Mouse (Mus musculus) lung, postnatal 10 days (tissue): ENCODE measurements at regions not wholly inside any gene's neighbourhood (a gene's known extent, or its start where the extent isn't known, plus 50 kb on each side); places are given as distances from the start of the nearest gene placed in this dataset.

Experiments used
- DNase-seq: peaks from one replicate; pipeline ENCODE4 v3.0.0; 2021

- DNase-seq: peak; percentile 34
These were observed 54.8 kb upstream of the Bach2 start for GRCm38 (mm10) chr4:32183791-32184190.

- no peak for DNase-seq
These were observed 52.6 kb upstream of the Bach2 start for GRCm38 (mm10) chr4:32185986-32186385.

DNA sequence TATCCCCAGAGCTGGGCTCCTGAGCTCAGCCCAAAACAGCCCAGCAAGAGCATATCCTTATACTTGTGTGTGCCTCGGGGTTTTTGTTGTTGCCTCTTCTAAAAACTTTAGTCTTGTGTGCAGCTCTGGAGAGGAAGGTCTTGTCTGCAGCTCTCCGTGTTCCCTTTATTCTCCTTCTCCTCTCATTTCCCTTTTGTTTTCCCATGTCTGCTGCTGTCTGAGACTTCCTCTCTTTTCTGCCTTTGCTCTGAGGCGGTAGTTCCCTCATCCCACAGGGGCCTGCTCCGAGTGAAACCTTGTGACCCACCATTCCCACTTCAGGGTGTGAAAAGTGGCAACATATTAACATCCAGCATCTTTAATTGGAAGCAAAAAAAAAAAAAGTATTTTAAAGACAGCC, 51.5 kb upstream of the Bach2 start:
- no peak for DNase-seq

DNA sequence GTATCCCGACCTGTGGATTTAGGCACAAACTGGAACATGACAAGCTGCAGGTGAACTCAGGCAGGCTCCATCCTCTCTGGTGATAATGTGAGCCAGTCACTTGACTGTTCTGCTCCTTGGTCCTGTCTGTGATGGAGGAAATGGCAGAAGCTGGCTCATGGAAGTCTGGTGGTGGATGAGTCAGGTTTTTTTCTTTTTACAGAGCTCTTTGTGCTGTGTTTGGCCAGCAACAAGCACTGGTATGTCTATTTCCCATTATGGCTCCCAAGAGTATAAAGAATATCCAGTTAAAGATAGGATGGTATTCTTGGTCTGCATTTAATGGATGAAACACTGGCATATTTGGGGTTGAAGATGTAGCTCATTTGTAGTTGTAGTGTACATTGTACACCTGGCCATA, 50.5 kb upstream of the Bach2 start:
- DNase-seq: no peak

DNA sequence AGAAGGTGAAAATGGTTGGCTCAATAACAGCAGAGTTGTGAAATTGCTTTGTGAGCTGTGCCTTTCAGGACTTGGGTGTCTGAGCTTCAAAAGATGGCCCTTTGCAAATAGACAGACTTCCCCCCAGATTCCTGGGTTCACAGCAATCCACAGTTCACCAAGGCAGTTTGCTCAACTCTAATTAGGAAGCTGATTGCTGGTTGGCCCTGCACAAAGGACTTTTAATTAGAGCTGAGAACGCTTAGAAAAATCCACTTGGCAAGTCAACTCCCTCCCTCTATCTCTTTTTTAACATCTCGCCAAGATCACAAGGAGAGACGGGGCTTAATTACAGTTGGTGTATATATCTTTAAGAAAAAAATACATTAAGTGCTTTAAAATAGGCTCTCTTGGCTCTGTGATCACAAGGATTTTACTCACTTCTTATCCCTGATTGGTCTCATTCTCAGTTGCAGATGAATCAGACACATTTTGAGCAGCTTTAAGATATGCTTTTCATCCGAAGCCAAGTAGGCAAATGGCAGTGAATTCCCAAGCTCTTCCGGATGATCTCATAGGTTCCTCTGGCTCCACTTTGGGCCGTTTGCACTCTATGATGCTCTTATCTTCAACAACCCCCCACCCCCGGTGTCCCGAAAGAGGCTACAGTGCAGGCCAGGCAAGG, 49.7 kb upstream of the Bach2 start:
- DNase-seq: peak; percentile 17
